Mouse (Mus musculus): ENCODE results near the gene Tyk2.

DNA sequence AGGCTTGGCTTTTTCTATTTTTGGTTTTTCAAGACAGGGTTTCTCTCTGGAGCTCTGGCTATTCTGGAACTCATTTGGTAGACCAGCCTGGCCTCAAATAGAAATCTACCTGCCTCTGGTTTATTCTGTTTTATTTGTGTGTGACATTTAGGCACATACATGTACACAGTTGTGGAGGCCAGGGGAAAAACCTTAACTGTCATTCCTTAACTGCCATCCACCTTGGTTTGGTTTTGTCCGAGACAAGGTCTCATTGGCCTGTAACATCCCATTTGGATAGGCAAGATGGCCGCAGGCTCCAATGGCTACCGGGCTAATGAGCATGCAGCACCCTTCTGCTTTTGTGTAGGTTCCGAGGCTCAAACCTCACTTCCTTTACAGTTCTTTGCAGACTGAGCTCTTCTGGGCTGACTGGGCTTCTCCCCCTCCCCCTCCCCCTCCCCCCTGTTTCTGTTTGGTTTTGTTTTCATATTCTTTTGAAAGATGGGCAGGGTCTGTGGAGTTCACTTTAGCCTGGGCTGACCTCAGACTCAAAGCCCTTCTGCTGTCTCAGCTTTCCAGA, 4.4 kb upstream of the Tyk2 start:
- TF ChIP-seq MAFK (IDR thresholded peaks at IDR 0.05; ENCODE audit: insufficient read depth, low read depth, low read length) (no peak), CHD2 (IDR thresholded peaks at IDR 0.05; ENCODE audit: low read depth, low read length) (no peak), HCFC1 (IDR thresholded peaks at IDR 0.05; ENCODE audit: borderline replicate concordance, insufficient read depth, low read length) (no peak), ZC3H11A (IDR thresholded peaks at IDR 0.05; ENCODE audit: borderline replicate concordance, low read depth, low read length) (no peak)
